Mouse (Mus musculus): ENCODE results near the gene Flrt1. TPM values are rescaled to one million over a fixed set of nuclear protein-coding genes. Genes with fewer than 3 reads are reported as not detected.
"Not testable (repeated sequence)": the region's sequence is repeated elsewhere in the genome, so short reads cannot be mapped to it uniquely, and the experiment has no call there.

The Flrt1 gene
- total RNA-seq, 2 experiments from 2014 or later, result 0.91 to 1.4 TPM

DNA sequence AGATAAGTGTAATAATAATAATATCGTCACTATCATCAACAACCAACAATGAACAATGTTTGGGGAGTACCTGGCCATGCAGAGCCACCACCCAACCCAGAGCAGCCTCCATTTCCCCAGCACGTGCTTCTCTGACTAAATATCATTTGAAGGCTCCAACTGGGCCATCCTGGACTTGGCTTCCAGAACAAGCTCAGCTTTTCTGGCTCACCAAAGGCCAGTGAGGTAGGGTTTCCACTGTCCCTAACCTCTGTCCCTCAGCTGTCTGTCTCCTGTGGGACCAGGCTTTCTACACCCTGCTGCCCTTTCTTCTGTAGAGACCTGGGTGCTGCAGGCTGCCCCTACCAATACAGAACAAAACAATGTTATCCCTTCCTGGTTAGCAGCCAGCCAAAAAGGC is 1.0 kb upstream of the Flrt1 start:
- no peak for DNase-seq (ENCODE audit: low spot score in 2 of 2)

DNA sequence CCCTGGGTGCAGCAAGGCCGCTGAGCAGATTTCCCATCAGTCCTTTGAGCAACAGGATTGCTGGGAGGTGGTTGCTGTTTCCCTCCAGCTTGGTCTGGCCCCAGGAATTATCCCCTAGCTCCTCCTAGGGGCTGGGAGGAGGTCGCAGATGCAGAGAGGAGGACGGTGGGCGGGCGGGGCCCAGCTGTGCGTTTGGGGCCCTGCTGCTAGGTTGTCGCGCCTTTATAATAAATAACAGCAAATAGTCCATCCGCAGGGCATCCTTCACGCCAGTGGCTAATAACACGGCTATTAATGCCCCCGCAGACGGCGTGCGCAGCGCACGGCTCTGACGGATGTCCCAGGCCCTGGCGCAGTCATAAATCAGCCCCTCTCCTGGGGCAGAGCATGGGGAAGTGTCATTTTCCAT is 1.5 kb downstream of the Flrt1 start:
- peak in 1 of 2 experiments; percentile 67 for DNase-seq (ENCODE audit: low spot score in 2 of 2)

DNA sequence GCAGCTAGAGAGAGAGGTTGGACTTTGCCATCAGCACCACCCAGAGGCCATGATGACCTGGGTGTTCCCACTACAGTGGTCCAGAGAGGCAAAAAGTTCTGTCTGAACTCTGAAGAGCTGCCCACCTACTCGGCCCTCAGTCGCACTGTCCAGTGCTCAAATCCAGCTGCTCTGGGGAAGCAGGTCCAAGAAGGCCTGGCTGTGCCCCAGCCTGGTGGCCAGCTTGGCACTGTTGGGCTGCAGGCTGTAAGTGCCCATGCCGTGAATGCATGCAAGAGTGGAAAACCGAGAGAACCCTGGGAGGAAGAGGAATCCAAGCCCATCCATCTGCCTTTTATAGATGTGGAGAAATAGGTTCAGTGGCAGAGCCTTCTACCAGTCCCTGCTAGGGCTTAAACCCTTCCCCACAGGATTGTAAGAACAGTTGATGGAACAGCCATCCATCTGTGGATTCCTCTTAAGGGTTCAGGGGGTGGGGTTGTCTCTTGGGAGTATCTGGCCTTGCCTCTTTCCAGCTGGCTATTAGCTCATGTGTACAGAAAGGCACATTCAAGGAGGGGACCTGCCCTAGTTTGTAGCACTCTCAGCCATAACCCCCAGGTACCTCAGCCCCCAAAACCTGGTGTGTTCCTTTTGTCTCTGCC is 2.1 kb downstream of the Flrt1 start:
- peak in 1 of 2 experiments; percentile 49 for DNase-seq (ENCODE audit: low spot score in 2 of 2)

DNA sequence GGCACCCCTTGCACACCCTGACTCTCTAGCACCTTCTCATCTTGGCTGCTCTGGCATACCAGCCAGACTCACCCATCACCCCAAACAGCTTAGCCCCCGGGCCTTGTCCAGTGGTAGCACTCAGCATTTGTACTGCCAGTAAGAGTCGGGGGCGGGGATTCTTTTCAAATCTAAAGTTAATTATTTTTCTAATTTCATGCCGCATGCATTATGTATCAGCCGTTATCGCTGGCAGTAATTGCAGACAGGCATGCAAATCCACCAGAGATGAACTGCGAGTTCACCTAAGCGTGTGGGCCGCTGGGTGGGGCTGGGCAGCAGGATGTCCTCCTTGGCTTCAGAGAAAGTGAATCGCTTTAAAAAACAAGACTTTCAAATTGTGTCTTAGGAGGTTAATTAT is 3.5 kb downstream of the Flrt1 start:
- DNase-seq (ENCODE audit: low spot score in 2 of 2), result no peak

DNA sequence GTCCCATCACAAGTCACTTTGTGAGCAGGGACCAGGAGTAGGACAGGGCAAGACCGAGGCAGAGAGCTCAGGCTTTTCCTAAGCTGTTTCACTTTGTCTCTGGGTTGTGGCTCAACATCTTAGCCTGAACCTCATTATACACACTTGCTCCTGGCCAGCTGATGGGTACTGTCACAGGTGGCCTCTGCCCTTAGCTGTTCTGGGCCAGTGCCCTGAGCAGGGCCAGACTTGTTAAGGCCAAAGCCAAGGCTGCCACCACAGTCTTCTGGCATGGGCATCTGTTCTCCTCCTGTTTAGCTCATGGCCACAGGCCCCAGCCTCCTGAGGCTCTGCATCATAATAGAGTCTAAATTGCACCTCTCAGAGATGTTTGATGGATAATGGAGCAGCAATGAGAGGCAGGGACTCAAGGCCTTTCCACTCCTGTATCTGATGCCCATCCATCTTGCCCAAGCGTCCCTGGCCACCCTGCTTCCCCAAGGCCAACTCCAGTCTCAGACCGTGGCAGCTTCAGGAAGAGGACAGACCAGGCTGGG is 5.8 kb downstream of the Flrt1 start:
- DNase-seq (ENCODE audit: low spot score in 2 of 2), result no peak

DNA sequence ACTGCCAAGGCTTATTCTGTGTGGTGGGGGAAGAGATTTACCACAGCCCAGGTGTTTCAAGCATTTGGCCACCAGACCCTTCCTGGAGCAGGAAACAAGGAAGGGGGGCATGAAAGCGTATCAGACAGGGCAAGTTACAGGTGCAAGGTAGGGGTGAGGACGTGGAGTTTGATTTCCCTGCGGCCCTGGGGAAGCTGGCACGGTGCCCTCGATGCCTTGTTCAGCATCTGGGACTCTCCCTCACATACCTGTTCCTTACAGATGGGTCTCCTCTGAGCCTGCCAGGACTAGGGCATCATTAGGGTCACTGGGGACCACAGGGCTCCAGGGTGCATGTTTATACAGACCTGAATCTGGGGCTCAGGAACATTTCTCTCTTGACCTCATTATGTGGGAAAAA is 12.8 kb downstream of the Flrt1 start:
- DNase-seq (ENCODE audit: low spot score in 2 of 2), result no peak

DNA sequence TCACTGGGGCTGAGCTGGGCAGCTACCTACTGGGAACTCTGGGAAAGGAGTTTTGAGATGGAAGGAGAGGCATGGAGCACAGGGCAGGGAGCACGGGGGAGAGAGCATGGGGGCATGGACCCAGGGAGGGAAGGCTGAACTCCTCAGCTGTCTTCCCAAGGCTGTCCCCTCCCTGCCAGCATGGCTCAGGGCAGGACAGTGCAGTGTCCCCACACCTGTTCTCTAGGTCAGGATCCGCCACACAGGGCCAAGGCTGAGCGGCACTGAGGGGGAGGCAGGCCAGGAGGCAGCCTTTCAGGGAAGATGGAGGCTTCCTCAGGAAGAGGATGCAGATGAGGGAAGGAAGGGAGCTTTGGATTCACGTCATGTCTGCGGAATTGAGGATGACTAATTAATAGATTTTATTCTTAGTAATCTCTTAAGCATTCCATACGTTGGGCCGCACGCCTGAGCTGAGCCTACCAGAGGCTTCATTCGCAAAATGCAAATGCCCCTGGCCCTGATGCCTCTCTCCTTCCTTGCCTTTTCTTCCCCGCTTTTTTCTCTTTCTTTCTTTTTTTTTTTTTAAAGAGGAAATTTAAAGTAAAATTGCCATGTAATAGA is 14.0 kb downstream of the Flrt1 start:
- DNase-seq (ENCODE audit: low spot score in 2 of 2), result no peak

DNA sequence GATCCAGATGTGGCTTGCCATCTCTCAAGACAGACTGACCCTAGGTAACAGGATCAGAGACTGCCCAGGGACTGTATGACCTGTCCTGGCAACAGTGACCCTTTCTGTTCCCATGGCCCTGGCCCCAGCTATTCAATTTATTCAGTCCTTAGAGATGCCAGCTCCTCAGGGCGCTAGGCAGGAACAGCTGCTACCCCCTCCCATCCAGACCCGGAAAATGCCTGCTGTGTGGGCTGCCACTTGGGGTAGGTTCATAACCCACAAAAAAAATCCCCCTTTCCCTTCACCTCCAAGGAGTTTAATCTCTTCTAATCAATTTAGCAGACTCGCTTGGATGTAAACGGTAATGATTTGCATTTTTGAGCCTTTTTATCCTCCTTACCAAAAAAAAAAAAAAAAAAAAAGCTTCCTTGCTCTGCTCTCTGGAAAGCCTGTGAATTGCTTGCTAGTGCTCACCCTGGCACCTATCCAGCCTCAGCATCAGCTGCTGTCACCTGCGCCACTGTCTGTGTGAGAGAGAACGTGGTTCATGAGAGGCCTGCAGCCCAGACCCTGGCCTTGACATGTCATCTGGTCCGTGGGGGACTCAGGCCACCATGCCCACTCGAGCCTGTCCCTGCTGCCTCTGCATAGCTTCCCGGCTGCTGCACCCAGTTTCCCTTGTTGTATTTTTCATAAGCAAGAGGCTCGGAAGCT is 15.0 kb downstream of the Flrt1 start:
- no peak for DNase-seq (ENCODE audit: low spot score in 2 of 2)

DNA sequence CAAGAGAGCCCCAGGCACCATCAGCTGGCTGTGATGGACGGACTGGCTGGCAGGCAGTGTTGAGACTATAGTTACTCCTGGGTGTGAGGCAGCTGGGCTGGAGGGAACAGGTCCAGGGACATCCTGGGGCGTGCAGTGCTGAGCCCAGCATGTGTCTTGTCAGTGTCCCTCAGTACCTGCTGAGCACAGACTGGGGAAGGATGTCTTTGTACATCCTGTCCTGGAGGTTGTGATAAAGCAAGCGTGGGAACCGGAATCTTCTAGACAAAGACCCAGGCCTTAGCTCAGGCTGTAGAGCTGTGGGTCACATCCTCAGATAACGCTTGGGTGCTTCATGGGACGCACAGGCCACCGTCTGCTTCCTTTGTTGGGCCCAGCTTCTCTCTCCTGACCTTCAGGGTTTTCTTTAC is 15.7 kb downstream of the Flrt1 start:
- DNase-seq (ENCODE audit: low spot score in 2 of 2), result no peak

DNA sequence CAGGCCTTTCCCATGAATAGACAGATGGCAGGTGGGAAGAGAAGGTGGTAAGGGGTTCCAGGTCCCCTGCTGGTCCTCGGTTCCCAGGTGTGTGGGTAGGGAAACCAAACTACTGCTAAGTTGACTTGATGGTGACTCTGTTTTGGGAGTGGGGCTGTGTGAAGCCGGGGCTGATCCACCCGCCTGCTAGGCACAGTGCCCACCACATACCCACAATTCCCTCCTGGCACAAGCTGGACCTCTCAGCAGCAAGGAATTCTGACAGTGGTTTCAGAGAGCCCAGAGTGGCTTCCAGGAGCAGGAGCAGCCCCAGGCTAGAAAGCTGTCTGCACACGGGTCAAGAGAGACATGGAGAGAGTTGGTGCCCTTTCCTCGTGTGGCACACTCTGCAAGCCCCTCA is 16.5 kb downstream of the Flrt1 start:
- no peak for DNase-seq (ENCODE audit: low spot score in 2 of 2)

DNA sequence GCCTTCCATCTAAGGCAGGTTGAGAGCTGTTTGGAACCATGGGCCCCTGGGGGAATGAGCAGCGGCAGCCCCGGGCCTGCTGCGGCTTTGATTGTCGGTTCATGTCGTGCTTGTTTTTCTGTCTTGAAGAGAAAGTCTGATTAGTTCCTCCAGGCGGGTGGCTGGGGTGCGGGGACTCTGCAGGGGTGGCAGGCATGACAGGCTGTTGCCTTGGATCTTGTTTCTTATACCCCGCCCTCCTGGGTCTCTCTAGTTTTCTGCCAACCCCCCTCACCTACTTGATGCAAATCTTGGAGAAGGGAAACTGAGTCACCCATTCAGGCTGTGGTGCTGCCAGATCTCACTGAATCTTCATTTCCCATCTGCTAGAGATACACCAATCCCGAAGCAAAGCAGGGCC is 17.0 kb downstream of the Flrt1 start:
- DNase-seq (ENCODE audit: low spot score in 2 of 2), result no peak

DNA sequence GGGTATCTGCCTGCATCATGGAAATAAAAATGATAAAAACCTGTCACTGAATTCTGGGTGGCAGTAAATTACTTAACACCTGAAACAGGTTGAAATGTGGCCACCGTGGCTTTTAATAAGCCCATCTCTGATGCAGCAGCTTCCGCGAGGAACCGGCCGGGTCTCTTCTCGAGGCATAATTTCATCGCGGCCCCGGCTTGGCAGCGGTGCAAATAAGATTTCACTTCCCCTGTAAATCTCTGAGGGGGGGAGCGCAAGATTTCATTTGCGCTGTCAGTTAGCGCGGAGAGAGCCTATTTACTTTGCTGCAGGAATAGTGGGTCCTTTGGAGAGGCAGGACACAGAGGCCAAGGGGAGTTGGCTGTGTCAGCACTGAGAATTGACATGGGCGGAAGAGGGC is 20.8 kb downstream of the Flrt1 start:
- no peak for DNase-seq (ENCODE audit: low spot score in 2 of 2)

DNA sequence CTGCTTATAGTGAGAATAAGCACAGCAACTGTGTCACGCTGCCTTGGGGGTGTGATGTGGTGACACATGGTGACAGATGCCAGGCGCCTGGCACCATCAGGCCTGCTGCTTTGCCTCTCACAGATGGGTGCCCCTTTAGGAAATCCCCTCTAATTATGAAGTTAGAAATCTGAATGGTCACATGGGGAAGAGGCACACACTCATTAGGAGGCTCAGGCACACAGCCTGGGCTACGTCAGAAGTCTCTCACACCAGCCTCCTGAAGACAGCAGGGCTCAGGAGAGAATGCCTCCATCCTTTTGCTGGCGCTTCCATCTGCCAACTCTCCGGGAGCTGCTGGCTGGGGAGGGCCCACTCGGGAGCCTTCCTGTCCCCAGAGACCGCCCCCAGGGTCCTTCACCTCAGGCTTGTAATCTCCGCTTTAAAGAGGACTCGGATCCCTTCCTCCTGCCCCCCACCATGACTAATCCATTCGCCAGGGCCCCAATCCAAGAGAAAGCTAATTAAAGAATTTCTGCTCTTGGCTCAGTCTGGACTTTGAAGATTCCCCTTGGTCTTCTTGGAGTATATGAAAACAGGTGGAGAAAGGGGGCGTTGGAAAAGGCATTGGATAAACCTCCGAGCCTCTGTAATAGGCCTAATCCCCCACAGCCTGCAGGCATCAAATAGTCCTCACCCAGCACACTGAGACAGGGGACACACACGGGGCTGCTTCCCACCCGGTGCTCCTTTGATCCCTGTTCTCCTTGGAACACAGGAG is 22.3 kb downstream of the Flrt1 start:
- no peak for DNase-seq (ENCODE audit: low spot score in 2 of 2)

DNA sequence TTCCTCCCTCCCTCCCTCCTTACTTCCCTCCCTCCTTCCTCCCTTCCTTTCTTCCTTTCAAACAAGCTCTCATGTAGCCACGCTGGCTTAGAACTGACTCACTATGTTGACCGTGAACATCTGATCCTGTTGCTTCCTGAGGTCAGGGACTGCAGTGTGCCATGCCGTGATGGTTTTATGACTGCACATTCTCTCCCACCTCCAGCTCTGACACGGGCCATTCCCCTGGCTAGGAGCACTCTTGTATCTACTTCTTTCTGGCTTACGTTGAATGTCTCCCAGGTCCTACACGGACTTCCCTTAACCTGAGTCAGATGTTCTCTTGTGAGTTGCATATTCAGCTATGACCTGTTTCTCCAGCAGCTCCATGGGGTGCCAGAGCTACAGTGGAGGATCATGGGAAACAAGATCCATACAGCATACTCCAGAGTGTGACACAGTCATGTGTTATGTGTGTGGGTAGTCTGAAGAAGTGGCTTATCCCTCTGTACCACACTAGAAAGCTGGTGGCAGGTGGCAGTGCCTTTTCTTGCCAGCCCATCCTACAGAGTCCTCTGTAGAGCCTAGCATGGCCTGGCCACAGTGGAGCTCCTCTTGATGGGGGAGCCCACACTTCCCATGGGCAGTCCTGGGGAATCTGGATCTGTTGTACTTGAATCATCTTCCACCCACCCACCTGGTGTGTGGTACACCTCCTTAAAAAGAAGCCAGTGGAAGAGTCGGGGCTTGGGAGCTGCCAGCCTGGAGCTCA is 23.8 kb downstream of the Flrt1 start:
- DNase-seq (ENCODE audit: low spot score in 2 of 2), result no peak

DNA sequence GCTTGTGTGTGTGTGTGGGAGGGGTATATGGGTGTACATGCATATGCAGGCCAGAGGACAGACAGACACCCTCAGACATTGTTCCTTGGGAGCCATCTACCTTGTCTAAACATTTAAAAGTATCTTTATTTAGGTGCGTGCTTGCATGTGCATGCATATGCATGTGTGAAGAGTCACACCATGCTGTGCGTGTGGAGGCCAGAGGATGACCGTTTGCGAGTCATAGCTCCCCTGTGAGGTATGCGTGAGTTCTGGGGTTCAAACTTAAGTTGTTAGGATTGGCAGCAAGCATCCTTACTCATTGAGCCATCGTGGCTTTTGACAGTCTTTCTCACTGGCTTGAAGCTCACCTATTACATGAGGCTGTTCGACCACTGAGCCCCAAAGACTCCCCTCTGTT is 27.3 kb downstream of the Flrt1 start:
- DNase-seq (ENCODE audit: low spot score in 2 of 2), result no peak

DNA sequence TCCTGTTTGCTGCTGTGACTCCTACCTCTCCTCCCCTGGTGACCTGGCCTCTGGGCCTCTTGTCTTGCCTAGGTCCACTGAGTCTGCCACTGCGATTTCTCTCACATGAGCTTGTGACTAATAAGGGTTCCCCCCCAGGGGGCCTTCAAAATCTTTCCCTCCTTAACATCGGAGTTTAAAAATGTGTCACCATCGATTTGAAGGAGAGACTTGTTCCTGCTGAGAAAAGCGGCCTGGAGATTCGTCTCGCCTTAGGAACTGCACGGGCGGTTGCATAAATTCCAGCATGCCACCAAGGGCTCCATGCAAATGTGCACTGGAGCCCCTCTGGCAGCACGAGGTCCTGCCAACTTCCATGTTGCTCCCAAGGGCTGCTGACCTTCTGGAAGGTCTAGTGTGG is 27.9 kb downstream of the Flrt1 start:
- no peak for DNase-seq (ENCODE audit: low spot score in 2 of 2)

DNA sequence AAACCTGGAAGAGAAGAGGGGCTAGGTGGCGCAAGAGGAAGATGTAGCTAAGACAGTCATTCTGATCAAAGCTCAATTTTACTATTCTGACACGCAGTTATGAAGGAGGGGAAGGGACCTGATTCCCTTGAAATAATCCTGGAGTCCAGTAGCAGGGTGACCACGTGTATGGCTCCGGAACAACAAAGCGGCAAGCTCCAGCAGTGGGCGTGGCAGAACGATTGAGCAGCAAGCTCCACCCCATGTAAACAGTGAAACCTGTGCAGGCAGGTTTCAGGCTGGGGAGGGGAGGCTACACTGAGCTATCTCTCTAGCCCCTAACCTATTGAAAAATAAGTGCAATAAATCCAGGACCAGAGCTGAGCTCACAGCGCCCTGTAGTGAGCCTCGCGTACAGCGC is 30.2 kb downstream of the Flrt1 start:
- not testable (repeated sequence) for DNase-seq (ENCODE audit: low spot score in 2 of 2)

DNA sequence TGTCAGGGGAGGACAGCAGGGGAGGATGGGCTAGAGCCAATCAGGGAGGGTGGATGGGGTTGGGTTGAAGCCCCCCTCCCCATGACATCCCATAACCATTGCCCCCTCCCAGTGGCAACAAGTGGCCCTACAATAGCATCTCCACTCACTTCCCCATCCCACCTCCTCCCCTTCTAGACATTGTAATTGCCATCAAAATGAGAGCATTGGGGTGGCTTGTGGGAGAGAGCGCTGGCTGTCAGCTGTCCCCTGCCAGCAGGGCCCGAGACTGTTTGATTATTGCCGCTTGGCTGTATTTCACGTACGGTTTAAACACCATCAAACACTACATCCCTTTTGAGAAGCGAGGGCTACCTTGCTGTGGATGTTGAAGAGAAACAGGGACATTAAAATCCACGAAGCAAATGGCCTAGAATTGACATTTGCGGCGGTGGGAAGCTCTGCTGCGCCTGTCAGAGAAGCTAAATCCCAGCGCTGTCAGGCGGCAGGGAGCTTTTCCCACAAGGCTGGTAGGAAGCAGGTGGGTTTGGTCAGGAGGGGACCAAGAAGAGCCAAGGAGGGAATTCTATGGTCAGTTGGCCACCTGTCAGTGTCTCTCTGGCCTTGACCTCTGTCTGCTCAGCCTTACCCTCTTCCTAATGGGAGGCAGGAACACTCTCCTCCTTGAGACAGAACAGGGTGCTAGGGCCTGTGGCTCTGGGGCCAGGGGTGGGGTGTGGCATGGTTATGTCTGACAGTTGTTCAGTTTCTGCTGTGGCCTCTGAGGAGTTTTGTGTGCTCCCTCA is 31.3 kb downstream of the Flrt1 start:
- DNase-seq (ENCODE audit: low spot score in 2 of 2), result no peak

DNA sequence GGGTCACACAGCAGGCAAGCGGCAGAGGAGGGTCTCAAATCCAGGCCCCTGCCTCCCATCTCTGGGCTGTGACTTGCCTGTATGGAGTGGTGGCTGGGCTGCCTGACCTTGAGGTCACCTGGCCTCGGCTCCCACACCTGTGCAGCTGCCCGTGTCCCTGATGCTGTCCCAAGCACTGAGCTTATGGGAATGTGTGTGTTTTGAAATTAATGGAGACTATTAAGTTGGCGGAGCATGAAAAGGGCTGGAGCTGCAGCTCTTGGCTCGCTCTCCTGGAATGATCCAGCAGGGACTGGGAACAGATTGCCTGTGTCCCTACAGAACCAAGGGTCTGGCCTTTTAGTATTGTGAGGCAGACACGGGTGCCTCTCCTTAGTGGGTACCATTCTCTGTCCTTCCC is 33.3 kb downstream of the Flrt1 start:
- DNase-seq (ENCODE audit: low spot score in 2 of 2), result no peak

DNA sequence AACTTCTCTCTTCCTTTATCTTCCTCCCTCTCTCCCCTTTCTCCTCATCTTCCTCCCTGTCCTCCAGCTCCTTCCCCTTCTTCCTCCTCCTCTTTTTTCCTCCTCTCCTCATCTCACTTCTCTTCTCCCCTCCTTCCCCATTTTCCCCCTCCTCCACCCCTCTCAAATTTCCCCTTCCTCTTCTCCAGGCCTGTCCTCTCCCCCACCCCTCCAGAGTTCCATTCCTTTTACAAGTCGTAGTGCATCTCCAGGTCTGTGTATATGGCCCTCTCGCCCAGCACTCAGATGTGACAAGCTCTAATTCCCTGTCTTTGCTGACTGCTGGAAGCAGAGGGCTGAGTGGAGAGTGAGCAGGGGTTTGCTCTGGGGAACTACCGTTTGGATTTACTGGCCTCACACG is 34.8 kb downstream of the Flrt1 start:
- no peak for DNase-seq (ENCODE audit: low spot score in 2 of 2)

Data from gastrocnemius, postnatal 4 days (tissue).